Mouse (Mus musculus) spleen, adult 2 months (tissue): ENCODE data around the gene Zdhhc12.

Experiments used
- CTCF ChIP-seq: fragments of 200-500 bp; IDR thresholded peaks from 2 replicates; pipeline ENCODE4 v1.5.1; 2011; ENCODE audit warnings: mild to moderate bottlenecking, inconsistent platforms; ENCODE audit not compliant: insufficient read depth, insufficient read length, insufficient replicate concordance; ENCODE audit errors: extremely low read depth
- POLR2A ChIP-seq: fragments of 200-500 bp; IDR thresholded peaks from 2 replicates; pipeline ENCODE4 v1.6.1; 2011; ENCODE audit warnings: low read depth, low read length, inconsistent platforms

- no peak for TF ChIP-seq CTCF
- no peak for TF ChIP-seq POLR2A
Measured at GRCm38 (mm10) chr2:30134928-30135620, 41.6 kb upstream of the Zdhhc12 start.
